Mouse (Mus musculus) left cerebral cortex, adult 11 months (tissue): ENCODE results near the gene Mon1b.

Source experiments
- DNase-seq: peaks from one replicate; pipeline ENCODE4 v3.0.0; 2022; ENCODE audit warnings: low spot score

The Mon1b gene

DNA sequence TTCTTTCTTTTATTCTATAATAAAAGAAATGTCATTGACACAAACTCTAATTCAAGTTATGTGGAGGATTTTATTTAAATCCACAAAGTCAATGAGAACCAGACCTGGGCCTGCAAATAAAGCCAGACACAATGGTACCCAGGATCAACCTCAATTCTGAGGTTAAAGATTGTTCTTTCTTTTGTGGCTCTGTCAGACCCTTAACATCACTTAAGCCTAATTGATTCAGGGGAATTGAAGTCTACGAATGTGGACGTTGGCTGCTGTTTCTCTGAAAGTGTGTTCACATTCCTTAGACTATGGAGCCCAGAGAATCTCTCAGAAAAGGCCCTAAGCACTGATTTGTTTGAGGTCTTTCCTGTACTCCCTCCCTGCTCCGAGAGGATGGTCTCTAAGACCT lies 37.9 kb downstream of the Mon1b start:
- DNase-seq, result no peak

DNA sequence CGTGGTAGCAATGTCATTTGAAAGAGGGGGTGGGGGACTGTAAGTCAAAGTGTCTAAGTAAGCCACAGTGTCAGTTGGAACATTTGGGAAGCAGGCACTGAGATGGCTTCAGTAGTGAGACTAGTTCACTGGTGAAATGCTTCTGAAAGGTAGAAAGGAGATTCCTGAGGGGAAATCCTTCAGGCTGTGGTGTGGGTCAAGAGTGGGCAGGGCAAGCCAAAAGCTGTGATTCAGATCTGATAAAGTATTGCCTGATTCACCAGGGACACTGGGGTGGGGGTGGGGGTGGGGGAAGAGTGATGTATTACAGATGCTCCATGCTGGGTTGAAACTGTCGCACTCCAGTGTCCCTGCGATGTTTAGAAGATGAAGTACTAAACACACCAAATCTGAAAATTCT lies 39.2 kb downstream of the Mon1b start:
- no peak for DNase-seq

DNA sequence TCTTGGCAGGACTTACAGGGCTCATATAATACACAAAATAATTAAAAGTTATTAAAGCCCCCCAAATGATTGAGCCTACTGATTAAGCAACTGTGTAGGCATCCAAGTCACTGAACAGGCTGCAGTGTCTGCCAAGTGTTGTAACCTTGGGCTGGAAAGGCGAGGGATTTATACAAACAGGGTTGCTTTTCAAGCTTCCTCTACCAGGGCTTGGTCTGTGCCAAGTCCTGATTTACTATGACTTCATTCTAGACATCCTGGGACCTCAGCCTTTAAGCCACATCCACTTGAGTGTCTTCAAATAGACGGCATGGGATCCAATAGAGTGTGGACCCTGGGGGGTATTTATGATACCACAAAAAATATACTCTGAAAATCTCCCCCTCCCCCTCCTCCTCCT lies 39.9 kb downstream of the Mon1b start:
- DNase-seq, result no peak

DNA sequence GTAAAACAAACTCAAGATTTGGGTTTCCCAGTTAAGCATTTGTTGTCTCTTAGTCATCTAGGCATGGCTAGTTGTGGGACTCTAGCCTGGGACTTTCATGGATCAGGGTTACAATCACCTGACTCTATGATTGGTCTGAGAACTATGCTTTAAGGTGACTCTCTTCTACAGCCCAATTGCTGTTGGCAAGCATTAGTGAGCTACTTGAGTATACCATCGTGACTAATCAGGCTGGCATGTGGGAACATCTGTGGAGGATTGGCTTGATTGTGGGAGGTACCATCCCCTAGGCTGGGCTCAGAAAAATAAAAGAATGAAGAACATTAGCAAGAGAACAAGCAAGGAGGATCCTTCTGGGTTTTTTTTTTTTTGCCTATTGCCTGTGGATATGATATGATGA lies 41.4 kb downstream of the Mon1b start:
- no peak for DNase-seq

DNA sequence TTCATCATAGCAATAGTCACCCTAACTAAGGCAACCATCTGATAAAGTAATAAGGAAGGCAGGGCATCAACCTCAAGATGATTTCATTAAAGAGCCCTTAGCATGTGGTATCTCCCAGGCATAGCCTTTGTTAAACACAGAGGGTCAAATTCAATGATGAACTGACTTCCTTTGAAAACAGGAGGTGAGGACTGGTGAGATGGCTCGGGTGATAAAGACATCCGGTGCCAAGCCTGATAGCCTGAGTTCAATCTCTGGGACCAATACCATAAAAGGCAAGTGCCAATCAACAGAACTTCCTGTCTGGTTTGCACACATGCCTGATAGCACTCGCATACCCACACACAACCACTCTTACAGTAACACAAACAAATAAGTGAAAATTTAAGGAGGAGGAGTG lies 44.0 kb downstream of the Mon1b start:
- DNase-seq, result no peak

DNA sequence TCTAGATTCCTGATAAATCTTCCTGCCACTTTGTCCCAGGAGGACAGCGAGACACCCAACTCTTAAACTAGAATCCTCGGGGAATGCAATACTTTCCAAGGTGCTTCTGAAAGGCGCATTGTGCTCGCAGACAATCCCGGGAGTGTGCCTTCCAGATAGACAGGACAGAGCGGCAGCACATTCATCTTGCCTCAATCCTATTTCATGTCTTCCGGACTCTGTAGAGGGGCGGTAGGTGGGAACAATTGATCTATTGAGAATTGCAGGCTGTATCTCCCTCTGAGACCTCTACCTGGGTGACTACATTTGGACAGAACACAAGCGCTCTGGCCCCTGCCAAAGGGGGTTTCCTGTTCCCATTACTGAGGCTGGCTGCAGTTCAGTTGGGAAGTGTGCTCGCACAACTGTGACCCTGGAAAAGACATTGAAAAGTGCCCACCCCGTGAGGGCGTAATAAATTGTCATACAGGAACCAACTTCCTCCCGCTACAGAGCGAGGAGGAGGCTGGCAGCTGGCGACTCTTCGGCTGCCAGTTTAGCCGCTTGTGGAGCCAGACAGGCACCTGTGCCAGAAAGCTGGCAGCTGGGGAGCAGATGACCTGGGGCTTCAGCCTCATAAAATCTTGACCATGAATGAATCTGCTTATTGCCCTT lies 52.6 kb downstream of the Mon1b start:
- no peak for DNase-seq

DNA sequence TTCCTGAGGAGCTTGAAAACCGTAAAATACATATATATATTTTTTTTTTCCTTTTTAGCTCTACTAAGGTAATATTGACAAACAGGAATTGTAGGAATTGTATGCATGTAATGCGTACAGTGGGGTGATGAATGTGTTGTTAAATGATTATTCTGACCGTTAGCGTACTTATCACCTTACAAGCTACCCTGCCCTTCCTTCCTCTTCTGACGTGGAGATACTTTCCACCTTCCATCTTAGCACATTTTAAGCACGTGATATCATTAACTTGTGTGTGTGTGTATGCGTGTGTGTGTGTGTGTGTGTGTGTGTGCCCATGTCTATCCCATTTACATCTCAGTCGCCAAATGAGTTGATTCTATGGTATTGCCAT lies 53.1 kb downstream of the Mon1b start:
- DNase-seq, result no peak

DNA sequence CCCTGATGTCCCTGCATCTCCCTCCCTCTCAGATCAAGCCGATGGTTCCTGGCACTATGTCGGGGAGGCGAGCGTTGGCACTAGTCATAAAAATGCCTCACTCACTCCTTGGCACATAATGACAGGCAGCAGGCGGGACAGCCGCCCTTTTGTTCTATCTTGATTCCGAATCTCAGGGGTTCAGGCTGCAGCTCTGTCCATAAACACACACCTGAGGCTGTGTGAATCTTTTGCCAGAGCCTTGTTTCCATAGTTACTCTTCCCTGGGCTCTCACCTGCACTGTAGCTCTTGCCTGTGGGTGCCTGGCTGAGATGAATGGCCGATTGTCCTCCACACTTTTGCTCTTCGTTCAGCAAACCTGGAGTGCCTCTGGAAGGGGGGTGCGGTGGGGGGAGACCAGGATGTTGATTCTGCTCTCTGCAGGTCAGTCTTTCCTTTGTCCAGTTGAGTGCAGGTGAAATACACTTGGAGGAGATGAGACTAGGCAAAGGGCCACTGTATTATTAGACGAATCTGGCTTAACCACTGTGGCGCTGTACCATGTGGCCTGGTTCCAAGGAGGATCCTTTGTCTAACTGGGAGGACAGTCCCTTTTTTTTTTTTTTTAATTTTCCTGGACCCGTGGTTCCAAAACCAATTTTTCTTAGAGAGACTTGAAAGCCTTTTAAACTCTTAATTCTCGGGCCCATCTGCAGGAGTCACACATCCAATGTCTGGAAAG lies 56.4 kb downstream of the Mon1b start:
- DNase-seq, result no peak
